Mouse (Mus musculus) spleen, adult 2 months (tissue): ENCODE results near the gene 4931428L18Rik. TPM values are rescaled to one million over a fixed set of nuclear protein-coding genes. Genes with fewer than 3 reads are reported as not detected.

Experiments used
- DNase-seq, 2 experiments: peaks; one replicate each; pipeline versions ENCODE4 v3.0.0 to v3.0.0-alpha.2; 2012 to 2021; ENCODE audit warnings: low spot score in 2 of 2, low read depth in 1 of 2
- H3K27ac ChIP-seq: fragments of 200-500 bp; 2 replicates; pipeline ENCODE4 v1.5.1; 2012; ENCODE audit warnings: low read length, inconsistent platforms; ENCODE audit not compliant: insufficient read depth
- H3K27me3 ChIP-seq: fragments of 200-500 bp; 2 replicates; pipeline ENCODE4 v1.6.1; 2012; ENCODE audit warnings: mild to moderate bottlenecking, moderate library complexity, low read length, inconsistent platforms; ENCODE audit not compliant: control insufficient read depth, insufficient read depth
- H3K36me3 ChIP-seq: fragments of 200-500 bp; 2 replicates; pipeline ENCODE4 v1.6.1; 2012; ENCODE audit warnings: mild to moderate bottlenecking, low read length, inconsistent platforms; ENCODE audit not compliant: control insufficient read depth, insufficient read depth
- H3K4me1 ChIP-seq: fragments of 200-500 bp; 2 replicates; pipeline ENCODE4 v1.6.1; 2011; ENCODE audit warnings: inconsistent platforms; ENCODE audit not compliant: control insufficient read depth, insufficient read depth, insufficient read length
- H3K4me3 ChIP-seq: fragments of 200-500 bp; 2 replicates; pipeline ENCODE4 v1.5.1; 2011; ENCODE audit warnings: mild to moderate bottlenecking, inconsistent platforms; ENCODE audit not compliant: insufficient read depth, insufficient read length; ENCODE audit errors: extremely low read depth
- CTCF ChIP-seq: fragments of 200-500 bp; IDR thresholded peaks from 2 replicates; pipeline ENCODE4 v1.5.1; 2011; ENCODE audit warnings: mild to moderate bottlenecking, inconsistent platforms; ENCODE audit not compliant: insufficient read depth, insufficient read length, insufficient replicate concordance; ENCODE audit errors: extremely low read depth
- POLR2A ChIP-seq: fragments of 200-500 bp; IDR thresholded peaks from 2 replicates; pipeline ENCODE4 v1.6.1; 2011; ENCODE audit warnings: low read depth, low read length, inconsistent platforms
- whole genome bisulfite sequencing: fragments of 180-500 bp; shearing (Covaris S2); methylation state at CpG from one replicate; pipeline ENCODE4 v1.1.7; 2018; 5-methylcytosine and 5-hydroxymethylcytosine counted together
- polyA plus RNA-seq: library from polyadenylated mRNA; depleted of rRNA; stranded (reverse); fragments of >200 nt; gene quantifications from 2 replicates; pipeline ENCODE4 v1.2.3, GENCODE M21; 2012

The 4931428L18Rik gene
- polyA plus RNA-seq, 1 experiment: not detected

DNA sequence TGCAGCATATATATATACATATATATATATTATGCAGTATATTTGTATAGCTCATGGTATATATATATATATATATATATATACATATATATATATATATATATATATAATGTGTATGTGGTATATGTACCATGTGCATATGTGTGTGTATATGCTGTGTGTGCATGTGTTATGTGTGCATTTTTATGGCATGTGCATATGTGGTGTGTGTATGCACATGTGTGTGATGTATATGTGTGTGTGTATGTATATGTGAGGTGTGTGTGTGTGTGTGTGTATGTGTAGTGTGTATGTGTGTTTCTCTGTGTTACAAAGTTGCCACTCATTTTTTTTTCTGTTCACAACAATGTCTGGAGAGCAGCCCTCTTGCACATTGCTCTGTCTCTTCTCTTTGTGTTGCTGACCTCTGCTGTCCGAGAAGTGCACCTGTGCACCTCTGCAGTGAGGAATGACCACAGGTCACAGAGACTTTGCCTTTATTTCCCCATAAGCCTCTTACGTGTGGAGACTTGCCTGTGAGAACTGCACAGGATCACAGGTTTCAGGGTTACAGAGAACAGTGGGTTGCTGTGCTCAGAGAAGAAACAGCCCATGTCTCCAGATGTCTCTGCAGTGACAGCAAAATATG lies 69.6 kb downstream of the 4931428L18Rik start:
- Histone ChIP-seq H3K27me3 (no peaks in the 10 kb centered on the region), H3K36me3 (no peaks in the 10 kb centered on the region), H3K4me3 (no peak overlapping the region), H3K27ac (no peak overlapping the region), H3K4me1 (no peaks in the 10 kb centered on the region)
- DNase-seq: no peak
- WGBS: 72% methylated on average over 2 of the region's 2 CpGs
- no peak for TF ChIP-seq POLR2A
- no peak for TF ChIP-seq CTCF

DNA sequence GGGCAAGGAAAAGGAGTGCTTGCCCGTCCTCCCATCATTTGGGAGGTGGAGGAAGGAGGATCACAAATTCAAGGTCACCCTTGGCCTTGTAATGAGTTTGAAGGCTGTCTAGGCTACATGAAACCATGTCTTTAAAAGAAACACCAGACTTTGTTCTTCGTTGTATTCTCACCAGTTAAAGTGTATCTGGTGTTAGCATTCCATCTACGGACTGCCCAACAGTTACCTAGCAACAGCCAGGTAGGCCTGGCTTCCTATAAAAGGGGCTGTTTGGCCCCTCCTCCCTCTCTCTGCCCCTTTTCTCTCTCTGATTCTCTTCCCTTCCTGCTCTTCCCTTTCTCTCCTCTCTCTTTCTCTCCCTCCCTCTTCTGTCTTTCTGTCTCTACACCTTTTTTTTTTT lies 71.9 kb downstream of the 4931428L18Rik start:
- no peaks in the 10 kb centered on the region for H3K27me3 ChIP-seq
- no peak for DNase-seq
- 82% methylated on average over 3 of the region's 3 CpGs for WGBS
- TF ChIP-seq POLR2A (no peak), CTCF (no peak)
- H3K4me3 ChIP-seq: no peak overlapping the region
- no peaks in the 10 kb centered on the region for H3K4me1 ChIP-seq
- no peaks in the 10 kb centered on the region for H3K36me3 ChIP-seq
- H3K27ac ChIP-seq: no peak overlapping the region

DNA sequence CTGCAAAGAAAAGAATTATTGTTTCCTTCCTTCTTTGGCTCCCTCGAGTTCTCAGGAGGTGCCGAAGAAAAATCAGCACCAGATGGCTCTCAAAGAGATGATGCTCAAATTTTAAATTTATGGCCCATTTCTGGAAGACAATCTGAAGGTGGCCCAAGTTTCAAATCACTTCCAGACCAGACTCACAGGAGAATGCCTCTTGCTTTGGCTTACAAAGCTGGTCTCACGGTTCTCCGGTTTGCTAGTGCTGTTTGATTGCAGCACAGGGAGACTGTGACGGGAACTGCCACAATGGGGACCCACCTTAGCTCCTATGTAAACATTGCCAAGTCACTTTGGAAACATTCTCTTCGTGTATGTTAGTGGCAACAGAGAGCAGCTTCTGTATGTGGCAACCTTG lies 72.8 kb downstream of the 4931428L18Rik start:
- DNase-seq: no peak
- TF ChIP-seq CTCF (no peak), POLR2A (no peak)
- Histone ChIP-seq H3K4me1 (no peaks in the 10 kb centered on the region), H3K36me3 (no peaks in the 10 kb centered on the region), H3K27me3 (no peaks in the 10 kb centered on the region), H3K4me3 (no peak overlapping the region), H3K27ac (no peak overlapping the region)
- WGBS: 27% methylated on average over 6 of the region's 6 CpGs

DNA sequence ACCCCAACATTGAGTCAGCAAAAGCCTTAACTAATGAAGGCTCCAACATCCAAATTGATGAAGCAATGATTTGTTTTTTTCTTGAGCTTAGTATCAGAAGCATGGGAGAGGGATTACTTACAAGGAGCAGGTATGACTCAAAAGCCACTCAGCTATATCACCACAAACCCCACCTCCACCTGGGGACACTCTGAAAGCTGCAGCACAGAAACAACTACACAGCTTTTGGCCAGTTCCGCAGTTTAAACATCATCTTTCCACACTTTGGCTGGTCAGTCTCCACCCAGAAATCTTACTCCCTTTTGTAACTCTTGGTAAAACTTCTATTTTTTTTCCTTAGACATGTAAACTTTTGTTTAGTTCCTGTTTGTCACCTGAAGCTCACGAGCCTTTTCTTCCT lies 78.9 kb downstream of the 4931428L18Rik start:
- Histone ChIP-seq H3K4me3 (no peak overlapping the region), H3K27me3 (no peaks in the 10 kb centered on the region), H3K36me3 (no peaks in the 10 kb centered on the region), H3K27ac (no peak overlapping the region), H3K4me1 (no peaks in the 10 kb centered on the region)
- TF ChIP-seq POLR2A (no peak), CTCF (no peak)
- 56% methylated on average over 2 of the region's 2 CpGs for WGBS
- no peak for DNase-seq

DNA sequence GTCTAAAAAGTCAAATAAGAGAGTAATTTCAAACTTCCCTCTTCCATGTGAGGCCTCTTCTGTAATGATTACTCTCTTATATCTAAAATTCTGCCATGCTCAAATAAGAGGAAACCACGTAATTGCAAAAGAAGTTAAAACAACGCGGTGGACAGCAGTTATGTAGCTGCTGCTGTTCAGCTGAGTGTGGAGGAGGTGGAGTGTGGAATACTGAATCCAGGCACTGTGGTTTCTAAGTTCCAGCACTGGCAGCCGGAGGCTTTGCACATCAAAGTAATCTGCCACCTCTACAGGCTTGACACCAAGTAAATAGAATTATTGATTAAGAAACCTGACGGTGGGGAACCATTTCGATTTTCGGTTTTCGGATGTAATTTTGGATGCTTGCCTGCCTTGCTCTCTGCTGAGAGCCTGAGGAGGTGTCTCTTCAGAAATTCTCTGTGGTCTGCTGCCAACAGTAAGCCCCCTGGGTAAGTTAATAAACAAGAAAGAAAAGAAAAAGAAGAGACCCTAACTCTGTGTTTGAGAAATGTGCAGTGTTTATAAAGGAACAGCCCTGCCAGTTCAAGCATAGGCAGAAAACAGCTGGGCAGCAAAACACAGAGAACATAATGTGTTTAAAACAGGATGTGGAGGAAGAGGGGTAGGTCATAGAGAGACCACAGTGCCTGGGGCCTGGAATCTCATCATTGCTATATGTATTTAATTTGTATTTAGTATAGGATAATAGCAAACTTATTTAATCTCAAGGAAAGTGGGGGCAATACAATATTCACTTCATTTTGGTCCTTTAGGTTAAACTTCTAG lies 80.0 kb downstream of the 4931428L18Rik start:
- Histone ChIP-seq H3K27me3 (no peaks in the 10 kb centered on the region), H3K4me3 (no peak overlapping the region), H3K4me1 (no peaks in the 10 kb centered on the region), H3K27ac (no peak overlapping the region), H3K36me3 (no peaks in the 10 kb centered on the region)
- TF ChIP-seq POLR2A (no peak), CTCF (no peak)
- no peak for DNase-seq
- 50% methylated on average over 8 of the region's 8 CpGs for WGBS

DNA sequence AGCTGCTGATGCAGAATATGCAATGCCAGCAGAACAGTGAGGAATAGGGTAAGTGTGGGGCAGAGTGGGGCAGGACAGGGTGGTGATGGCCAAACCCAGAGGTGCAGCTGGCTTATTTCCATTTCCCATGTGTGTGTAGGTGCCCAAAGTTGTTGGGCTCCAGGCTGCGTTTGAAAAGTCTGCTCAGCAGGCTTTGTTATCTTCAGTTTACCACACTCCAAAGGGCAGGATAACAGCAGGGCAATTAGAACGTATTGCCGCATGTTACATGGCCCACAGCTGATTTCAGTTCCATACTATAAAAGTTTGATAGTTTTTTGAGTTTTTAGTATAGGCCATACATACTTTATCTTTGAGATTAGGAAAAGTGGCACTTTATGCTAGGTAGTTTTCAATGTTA lies 84.1 kb downstream of the 4931428L18Rik start:
- H3K27ac ChIP-seq: no peak overlapping the region
- H3K36me3 ChIP-seq: no peaks in the 10 kb centered on the region
- 90% methylated on average over 3 of the region's 3 CpGs for WGBS
- no peaks in the 10 kb centered on the region for H3K4me1 ChIP-seq
- TF ChIP-seq CTCF: no peak
- no peak for TF ChIP-seq POLR2A
- H3K4me3 ChIP-seq: no peak overlapping the region
- DNase-seq: no peak
- H3K27me3 ChIP-seq: no peaks in the 10 kb centered on the region

DNA sequence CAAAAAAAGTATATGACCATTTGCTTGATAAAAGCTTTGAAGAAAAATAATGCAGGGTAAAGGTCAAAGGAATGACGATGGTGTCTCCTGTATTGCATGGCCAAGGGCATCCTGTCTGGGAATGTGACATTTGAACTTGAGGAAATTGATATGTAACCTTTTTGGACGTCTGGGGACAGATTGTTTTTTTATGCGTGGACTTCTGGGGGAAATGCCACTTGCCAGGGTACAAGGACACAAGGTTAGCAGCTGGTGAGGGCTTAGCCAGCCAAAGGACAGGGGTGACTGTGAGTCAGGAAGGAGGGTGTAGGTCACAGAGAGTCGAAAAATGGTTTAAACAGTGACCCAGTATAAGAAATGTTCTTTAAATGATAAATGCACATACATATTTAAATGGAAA lies 109.0 kb downstream of the 4931428L18Rik start:
- Histone ChIP-seq H3K4me3 (no peak overlapping the region), H3K27me3 (no peaks in the 10 kb centered on the region), H3K27ac (no peak overlapping the region), H3K36me3 (no peaks in the 10 kb centered on the region), H3K4me1 (no peaks in the 10 kb centered on the region)
- no peak for DNase-seq
- WGBS: 73% methylated on average over 4 of the region's 4 CpGs
- TF ChIP-seq POLR2A (no peak), CTCF (no peak)
